Mouse (Mus musculus): ENCODE data around the gene Wwc2.

DNA sequence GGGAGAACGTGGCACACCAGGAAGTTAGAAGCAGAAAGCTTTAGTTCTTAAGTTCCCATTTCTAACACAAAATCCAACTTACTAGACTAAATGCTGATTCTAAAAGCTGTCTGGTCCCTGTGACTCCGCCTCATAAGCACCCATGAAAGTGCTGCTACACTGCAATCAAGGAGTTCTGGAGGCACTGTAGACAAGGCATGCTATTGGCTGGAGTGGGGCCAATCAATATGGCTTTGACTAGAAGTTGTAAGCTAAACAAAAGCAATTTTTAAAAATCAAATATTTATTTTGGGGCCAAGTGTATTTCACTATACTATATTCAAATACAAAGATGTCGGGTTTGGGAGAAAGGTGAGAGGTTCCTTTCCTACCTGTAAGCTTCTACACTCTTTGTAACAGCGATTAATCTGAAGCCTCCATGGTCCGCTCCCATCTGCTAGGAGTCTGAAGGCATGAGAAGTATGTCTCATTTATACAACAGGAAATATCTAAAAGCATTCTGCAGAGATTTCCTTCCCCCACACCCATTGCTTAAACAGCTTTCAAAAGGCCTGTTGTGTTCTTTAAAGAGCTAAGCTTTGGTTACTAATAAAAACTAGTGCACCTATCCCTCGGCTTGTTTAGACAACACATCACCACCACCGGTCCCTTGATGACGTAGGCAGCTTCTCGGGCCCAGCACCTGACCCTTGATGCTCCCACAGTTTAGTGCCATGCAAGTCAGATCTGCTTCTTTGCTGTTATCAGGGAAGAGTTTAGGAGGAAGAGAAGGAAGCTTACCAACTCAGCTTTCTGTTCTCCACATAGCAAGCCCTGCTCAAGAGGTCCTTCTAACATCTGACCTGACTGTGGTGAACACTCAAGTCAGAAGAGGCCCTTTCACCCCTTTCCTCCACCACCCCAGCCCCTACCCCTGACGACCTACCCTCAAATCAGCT lies 50.5 kb downstream of the Wwc2 start:
- TF ChIP-seq USF1 (IDR thresholded peaks at IDR 0.05; ENCODE audit: low read depth) (no peak), MAX (IDR thresholded peaks at IDR 0.05; ENCODE audit: low read depth) (no peak), MYOG (IDR thresholded peaks at IDR 0.05; ENCODE audit: control insufficient read depth in 1 of 3, insufficient read depth in 1 of 3, insufficient read length in 2 of 3, low read depth in 2 of 3) (no peak), POLR2A (IDR thresholded peaks at IDR 0.05; ENCODE audit: insufficient read length, low read depth) (no peak), TCF3 (IDR thresholded peaks at IDR 0.05; ENCODE audit: insufficient read length, low read depth) (no peak), POLR2AphosphoS2 (IDR thresholded peaks at IDR 0.05; ENCODE audit: insufficient read length, low read depth) (no peak), SRF (IDR thresholded peaks at IDR 0.05; ENCODE audit: control insufficient read depth, insufficient read length, low read depth) (no peak), E2F4 (IDR thresholded peaks at IDR 0.05; ENCODE audit: insufficient read depth) (no peak), MYOD1 (IDR thresholded peaks at IDR 0.05; ENCODE audit: control insufficient read depth in 1 of 3, insufficient read length in 2 of 3, low read depth in 2 of 3) (no peak), TCF12 (IDR thresholded peaks at IDR 0.05; ENCODE audit: insufficient read depth, poor library complexity, severe bottlenecking) (no peak), REST (IDR thresholded peaks at IDR 0.05; ENCODE audit: insufficient read depth, insufficient read length) (no peak), CEBPB (IDR thresholded peaks at IDR 0.05; ENCODE audit: insufficient read depth, poor library complexity, severe bottlenecking) (no peak)

Measured in myocyte (in vitro differentiated cells).